Mouse (Mus musculus): ENCODE results near the gene Uqcc3. TPM values are rescaled to one million over a fixed set of nuclear protein-coding genes. Genes with fewer than 3 reads are reported as not detected.
A peak's percentile ranks its signal among the peaks of the same experiment; 100 is the strongest.

Gene Uqcc3
- polyA plus RNA-seq, 1 experiment: 14.4 TPM

- H3K4me1 ChIP-seq (ENCODE audit: control insufficient read depth, insufficient read depth, low read length): peaks cover 3% of the 10 kb centered on the region
- H3K27ac ChIP-seq (ENCODE audit: insufficient read depth, low read length): peak within 1 kb of the TSS; percentile 93
Measured at GRCm38 (mm10) chr19:8888511-8889385, 8.0 kb upstream of the Uqcc3 start, which contains the start of the genes 1810009A15Rik and Gm49416. Gene 1810009A15Rik, plus strand, starts transcription at chr19:8888853. Gene Gm49416, plus strand, starts transcription at chr19:8888926.

DNA sequence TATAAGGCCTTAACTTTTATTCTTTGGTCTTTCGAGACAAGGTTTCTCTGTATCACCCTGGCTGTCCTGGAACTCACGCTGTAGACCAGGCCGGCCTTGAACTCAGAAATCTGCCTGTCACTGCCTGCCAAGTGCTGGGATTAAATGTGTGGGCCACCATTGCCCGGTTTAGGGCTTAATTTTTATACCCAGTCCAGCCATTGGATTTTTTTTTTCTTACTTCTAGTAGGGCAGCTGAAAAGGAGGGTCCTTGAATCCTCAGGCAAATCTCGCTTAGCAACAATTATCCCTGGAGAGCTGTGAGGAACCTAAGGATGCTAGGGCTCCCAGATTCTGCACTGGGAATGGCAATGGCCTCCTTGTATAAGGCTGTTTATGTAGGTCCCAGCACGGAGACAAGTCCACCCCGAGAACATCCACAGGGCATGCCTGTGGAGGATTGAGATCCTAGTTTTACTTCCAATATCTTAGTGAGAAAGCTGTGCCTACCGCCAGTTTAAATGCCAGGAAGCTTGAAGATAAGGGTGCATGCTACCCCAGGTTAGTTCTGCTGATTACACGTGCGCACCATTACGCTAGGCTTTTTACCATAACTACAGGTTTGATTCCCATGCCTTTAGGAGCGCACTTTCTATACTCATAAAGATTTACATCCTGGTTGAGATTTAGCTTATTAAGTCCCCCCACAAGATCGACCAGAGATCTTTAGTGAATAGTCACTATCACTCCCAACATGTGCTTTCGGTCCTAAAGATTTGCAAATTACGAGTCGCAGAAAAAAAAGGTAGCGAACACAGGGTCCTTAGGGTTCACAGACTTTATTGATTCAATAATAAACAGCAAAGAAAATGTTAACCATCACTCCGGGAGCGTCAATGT is 7.1 kb upstream of the Uqcc3 start:
- no peaks in the 10 kb centered on the region for H3K9me3 ChIP-seq (replicated peaks; ENCODE audit: control insufficient read depth, insufficient read depth, low read length, poor library complexity, severe bottlenecking)
- no peaks in the 10 kb centered on the region for H3K27me3 ChIP-seq (ENCODE audit: control insufficient read depth, insufficient read depth, low read length, poor library complexity, severe bottlenecking)
- peaks cover 29% of the 10 kb centered on the region for H3K36me3 ChIP-seq (ENCODE audit: control insufficient read depth, insufficient read depth, low read length, poor library complexity, severe bottlenecking)
- peak overlapping the region; percentile 98 for H3K4me3 ChIP-seq (ENCODE audit: low read depth, low read length)
- TF ChIP-seq CTCF (IDR thresholded peaks at IDR 0.05; ENCODE audit: low read depth, low read length) (no peak), POLR2A (IDR thresholded peaks at IDR 0.05; ENCODE audit: insufficient read depth, low read length) (peak; percentile 43)
- H3K9ac ChIP-seq (ENCODE audit: low read depth, poor library complexity, severe bottlenecking): peak overlapping the region; percentile 99
- peak overlapping the region; percentile 93 for H3K27ac ChIP-seq (ENCODE audit: insufficient read depth, low read length)
- peaks cover 3% of the 10 kb centered on the region for H3K4me1 ChIP-seq (ENCODE audit: control insufficient read depth, insufficient read depth, low read length)

More at GRCm38 (mm10) chr19:8888511-8889385, 8.0 kb upstream of the Uqcc3 start, which contains the start of the genes 1810009A15Rik and Gm49416:
- Histone ChIP-seq H3K27me3 (ENCODE audit: control insufficient read depth, insufficient read depth, low read length, poor library complexity, severe bottlenecking) (no peaks in the 10 kb centered on the region), H3K9me3 (replicated peaks; ENCODE audit: control insufficient read depth, insufficient read depth, low read length, poor library complexity, severe bottlenecking) (no peaks in the 10 kb centered on the region), H3K9ac (ENCODE audit: low read depth, poor library complexity, severe bottlenecking) (peak within 1 kb of the TSS; percentile 99), H3K4me3 (ENCODE audit: low read depth, low read length) (peak within 1 kb of the TSS; percentile 98), H3K36me3 (ENCODE audit: control insufficient read depth, insufficient read depth, low read length, poor library complexity, severe bottlenecking) (peaks cover 29% of the 10 kb centered on the region)
- TF ChIP-seq POLR2A (IDR thresholded peaks at IDR 0.05; ENCODE audit: insufficient read depth, low read length) (peak; percentile 91), CTCF (IDR thresholded peaks at IDR 0.05; ENCODE audit: low read depth, low read length) (no peak), EP300 (IDR thresholded peaks at IDR 0.05; ENCODE audit: insufficient read depth, low read depth, low read length) (no peak)

GRCm38 (mm10) chr19:8886916-8887584 is 6.3 kb upstream of the Uqcc3 start:
- Histone ChIP-seq H3K36me3 (ENCODE audit: control insufficient read depth, insufficient read depth, low read length, poor library complexity, severe bottlenecking) (peaks cover 29% of the 10 kb centered on the region), H3K9ac (ENCODE audit: low read depth, poor library complexity, severe bottlenecking) (peak overlapping the region; percentile 99), H3K27me3 (ENCODE audit: control insufficient read depth, insufficient read depth, low read length, poor library complexity, severe bottlenecking) (no peaks in the 10 kb centered on the region), H3K9me3 (replicated peaks; ENCODE audit: control insufficient read depth, insufficient read depth, low read length, poor library complexity, severe bottlenecking) (no peaks in the 10 kb centered on the region), H3K4me1 (ENCODE audit: control insufficient read depth, insufficient read depth, low read length) (peaks cover 3% of the 10 kb centered on the region), H3K4me3 (ENCODE audit: low read depth, low read length) (peak overlapping the region; percentile 98), H3K27ac (ENCODE audit: insufficient read depth, low read length) (peak overlapping the region; percentile 93)
- TF ChIP-seq EP300 (IDR thresholded peaks at IDR 0.05; ENCODE audit: insufficient read depth, low read depth, low read length) (no peak), CTCF (IDR thresholded peaks at IDR 0.05; ENCODE audit: low read depth, low read length) (no peak), POLR2A (IDR thresholded peaks at IDR 0.05; ENCODE audit: insufficient read depth, low read length) (no peak)

DNA sequence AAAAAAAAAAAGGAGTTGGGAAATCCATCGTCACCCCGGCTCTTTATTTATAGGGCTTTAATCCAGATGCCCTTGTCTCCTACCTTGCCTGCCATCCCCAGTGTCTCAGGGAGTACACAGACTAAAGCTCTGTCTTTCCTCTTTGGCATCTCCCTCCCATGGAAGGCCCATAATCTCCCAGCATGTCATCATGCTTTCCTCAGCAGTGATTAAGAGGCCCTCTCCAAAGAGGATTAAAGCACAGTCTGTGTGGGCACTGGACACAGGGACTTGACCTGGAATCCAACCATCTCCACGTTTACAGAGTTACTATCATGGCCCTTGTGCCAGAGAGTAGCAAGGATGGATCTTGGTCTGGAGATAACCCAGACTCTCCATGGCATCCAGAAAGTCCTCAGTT is 2.9 kb upstream of the Uqcc3 start, which contains the start of the genes Lbhd1 and Gm49403:
Lbhd1 (plus strand) TSS at position 117 of the 400 bp plus-strand sequence.
Gm49403 (plus strand) TSS at position 315 of the 400 bp plus-strand sequence.
- no peak within 1 kb of the TSS for H3K4me3 ChIP-seq (ENCODE audit: low read depth, low read length)
- peaks cover 1% of the 10 kb centered on the region for H3K4me1 ChIP-seq (ENCODE audit: control insufficient read depth, insufficient read depth, low read length)
- H3K36me3 ChIP-seq (ENCODE audit: control insufficient read depth, insufficient read depth, low read length, poor library complexity, severe bottlenecking): peaks cover 10% of the 10 kb centered on the region
- no peak within 1 kb of the TSS for H3K27ac ChIP-seq (ENCODE audit: insufficient read depth, low read length)
- TF ChIP-seq CTCF (IDR thresholded peaks at IDR 0.05; ENCODE audit: low read depth, low read length) (no peak), POLR2A (IDR thresholded peaks at IDR 0.05; ENCODE audit: insufficient read depth, low read length) (no peak), EP300 (IDR thresholded peaks at IDR 0.05; ENCODE audit: insufficient read depth, low read depth, low read length) (no peak)
- H3K9ac ChIP-seq (ENCODE audit: low read depth, poor library complexity, severe bottlenecking): no peak within 1 kb of the TSS
- H3K27me3 ChIP-seq (ENCODE audit: control insufficient read depth, insufficient read depth, low read length, poor library complexity, severe bottlenecking): no peaks in the 10 kb centered on the region
- H3K9me3 ChIP-seq (replicated peaks; ENCODE audit: control insufficient read depth, insufficient read depth, low read length, poor library complexity, severe bottlenecking): no peaks in the 10 kb centered on the region

DNA sequence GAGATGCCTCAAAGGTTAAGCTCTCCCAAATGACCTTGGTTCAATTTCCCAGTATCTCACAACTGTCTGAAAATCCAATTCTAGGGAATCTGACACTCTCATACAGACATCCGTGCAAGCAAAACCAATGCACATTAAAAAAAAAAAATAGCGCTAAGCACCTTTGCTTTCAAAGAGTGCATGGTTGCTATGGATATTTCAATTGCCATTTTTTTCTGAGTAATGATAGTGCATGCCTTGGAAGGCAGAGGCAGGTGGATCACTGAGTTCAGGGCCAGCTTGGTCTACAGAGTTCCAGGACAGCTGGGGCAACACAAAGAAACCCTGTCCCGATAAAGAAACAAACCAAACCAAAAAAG is 290 bp upstream of the Uqcc3 start:
- Histone ChIP-seq H3K27me3 (ENCODE audit: control insufficient read depth, insufficient read depth, low read length, poor library complexity, severe bottlenecking) (no peaks in the 10 kb centered on the region), H3K36me3 (ENCODE audit: control insufficient read depth, insufficient read depth, low read length, poor library complexity, severe bottlenecking) (peaks cover 8% of the 10 kb centered on the region; the same call in 1 of the 2 replicates), H3K9ac (ENCODE audit: low read depth, poor library complexity, severe bottlenecking) (peak overlapping the region; percentile 65), H3K4me1 (ENCODE audit: control insufficient read depth, insufficient read depth, low read length) (peaks cover 1% of the 10 kb centered on the region), H3K9me3 (replicated peaks; ENCODE audit: control insufficient read depth, insufficient read depth, low read length, poor library complexity, severe bottlenecking) (no peaks in the 10 kb centered on the region), H3K27ac (ENCODE audit: insufficient read depth, low read length) (peak overlapping the region; percentile 46; the same call in 1 of the 2 replicates), H3K4me3 (ENCODE audit: low read depth, low read length) (peak overlapping the region; percentile 87)
- TF ChIP-seq CTCF (IDR thresholded peaks at IDR 0.05; ENCODE audit: low read depth, low read length) (no peak), EP300 (IDR thresholded peaks at IDR 0.05; ENCODE audit: insufficient read depth, low read depth, low read length) (no peak), POLR2A (IDR thresholded peaks at IDR 0.05; ENCODE audit: insufficient read depth, low read length) (no peak)

Data from ES-Bruce4 (cell line).